Comparison of ENCODE assay signal across 13 mouse cellular contexts in the genomic region with DNA sequence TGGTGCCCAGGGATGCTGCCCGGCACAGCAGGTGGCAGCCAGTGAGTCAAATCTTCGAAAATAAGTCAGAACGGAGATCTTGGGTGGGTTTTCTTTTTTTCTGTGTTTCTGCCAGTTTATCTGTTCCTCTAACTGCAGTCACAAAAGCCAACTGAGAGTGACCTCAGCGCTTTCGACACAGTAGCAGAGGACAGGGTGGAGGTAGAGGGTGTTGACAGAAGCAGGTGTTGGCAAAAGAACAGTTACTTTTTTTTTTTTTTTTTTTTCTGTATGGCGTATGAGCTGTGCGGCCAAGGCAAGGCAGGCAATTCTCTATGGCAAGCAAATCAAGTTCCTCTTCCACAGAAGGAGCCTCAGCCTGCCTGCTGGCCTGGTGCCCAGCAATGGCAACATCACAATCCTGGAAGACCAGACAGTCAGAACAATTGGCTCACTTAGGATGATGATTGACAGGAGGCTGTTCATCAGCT.
DNase-seq lines count a peak whose midpoint lies in the region; TF ChIP-seq lines count a peak whose summit lies in the region.
"Had no signal": no experiment of that assay in that cellular context is flagged by ENCODE, and none has a peak within 500 bp of the region (broad histone marks: within the 10 kb centered on the region; RNA-seq: fewer than 3 reads in every experiment).

No protein-coding gene starts in this region.

- intact Hi-C loops in gastrocnemius, adult 2 months (cut with DNase I): no loop called here

- no peak for TF ChIP-seq CTCF in gastrocnemius, adult 2 months (IDR thresholded peaks at IDR 0.05)

- H3K27ac ChIP-seq in gastrocnemius, adult 2 months: no peak overlapping the region
- H3K27ac ChIP-seq: kidney, postnatal 0 days; limb, embryonic 12.5 days; neural tube, embryonic 15.5 days had no signal

- DNase-seq in gastrocnemius, adult 2 months: peak; percentile 47
- DNase-seq in gastrocnemius, adult 18-20 months (ENCODE audit: low spot score): no peak
- peak; percentile 14 for DNase-seq in lung, postnatal 10 days
- DNase-seq in lung, postnatal 25 days (ENCODE audit: low spot score): no peak
- peak; percentile 24 for DNase-seq in brain, adult 2 months (ENCODE audit: low read depth, low spot score)
- peak; percentile 34 to 58 for DNase-seq in layer of hippocampus, postnatal 10 days (ENCODE audit: low spot score in 2 of 2)
- no peak for DNase-seq in yolk sac, embryonic 10.5 days (ENCODE audit: low spot score)
- DNase-seq: embryo, embryonic 11 days; thymus, postnatal 25 days had no signal

- no peak overlapping the region for H3K4me3 ChIP-seq in gastrocnemius, adult 2 months
- H3K4me3 ChIP-seq: limb, embryonic 12.5 days; megakaryocyte, embryonic 14.5 days; neural tube, embryonic 15.5 days had no signal

Comparison
In these comparisons a context has a peak if more than half of its experiments do, and no peak if none do; other contexts are left out.
1. DNase-seq: peak in gastrocnemius, adult 2 months (single experiment), lung, postnatal 10 days (single experiment), brain, adult 2 months (single experiment) and layer of hippocampus, postnatal 10 days (2 of 2); none in gastrocnemius, adult 18-20 months (single experiment), lung, postnatal 25 days (single experiment) and yolk sac, embryonic 10.5 days (single experiment).